Mouse (Mus musculus) mesoderm, embryonic 11.5 days (tissue): ENCODE measurements at regions not wholly inside any gene's neighbourhood (a gene's known extent, or its start where the extent isn't known, plus 50 kb on each side); places are given as distances from the start of the nearest gene placed in this dataset.
"Not testable (repeated sequence)": the region's sequence is repeated elsewhere in the genome, so short reads cannot be mapped to it uniquely, and the experiment has no call there.

Source experiments
- DNase-seq: peaks from one replicate; pipeline ENCODE4 v3.0.0-alpha.2; 2012; ENCODE audit warnings: low read depth, low spot score

DNA sequence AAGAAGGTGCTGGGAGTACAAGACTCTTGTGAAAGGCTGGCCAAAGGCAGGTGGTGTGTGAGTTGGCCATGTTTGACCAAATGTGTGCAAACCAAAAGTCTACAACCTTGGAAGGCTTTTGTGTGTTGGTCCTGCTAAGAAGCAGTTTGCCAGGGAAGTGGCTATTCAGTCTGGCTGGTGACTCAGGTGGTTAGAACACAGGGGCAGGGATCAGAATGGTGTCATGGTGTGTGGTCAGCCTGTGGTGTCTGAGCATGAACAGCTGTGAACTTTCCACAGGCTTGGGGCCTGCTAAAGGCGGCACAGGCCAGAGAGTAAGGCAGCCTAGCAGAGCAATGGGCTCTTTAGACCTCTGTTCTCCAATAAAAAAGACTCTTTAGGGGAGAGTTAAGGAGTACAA is 171.6 kb upstream of the Klf14 start:
- no peak for DNase-seq

- no peak for DNase-seq
Measured at GRCm38 (mm10) chr6:31131716-31132115, 172.8 kb upstream of the Klf14 start.

DNA sequence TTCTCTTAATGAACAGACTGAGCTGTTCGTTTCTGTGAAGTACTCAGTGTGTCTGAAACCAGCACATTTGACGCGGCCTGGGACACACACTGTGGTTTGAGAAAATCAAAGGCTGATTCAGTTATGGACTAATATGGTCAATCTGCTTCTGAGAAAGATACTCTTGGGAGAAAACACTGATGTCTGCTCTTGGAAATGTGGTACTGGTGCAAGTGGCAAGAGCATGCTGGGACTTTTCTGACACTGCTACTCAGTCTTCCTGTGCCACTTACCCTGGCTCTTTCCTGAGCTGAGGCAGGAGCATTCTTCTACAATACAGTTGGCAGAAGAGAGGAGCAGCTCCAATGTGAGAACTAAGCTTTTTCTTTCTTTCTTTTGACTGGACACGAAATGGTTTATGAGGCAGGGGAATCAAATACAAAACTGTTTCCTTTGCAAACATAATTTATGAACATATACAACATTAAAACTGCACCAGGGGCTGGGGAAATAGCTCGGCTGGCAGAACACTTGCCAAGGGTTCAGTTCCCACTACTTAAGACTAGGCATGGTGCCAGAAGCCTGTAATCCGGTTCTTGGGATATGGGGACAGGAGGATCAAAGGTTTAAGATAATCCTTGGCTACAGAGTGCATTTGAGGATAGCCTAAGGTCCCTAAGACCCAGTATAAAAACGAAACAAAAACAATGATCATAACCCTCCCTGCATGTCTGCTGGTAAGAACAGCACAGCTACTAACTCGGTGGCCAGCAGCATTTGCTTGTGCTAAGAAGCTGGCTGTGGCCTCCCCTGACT is 173.7 kb upstream of the Klf14 start:
- DNase-seq = no peak

- no peak for DNase-seq
Measured at GRCm38 (mm10) chr6:31133896-31134735, 175.2 kb upstream of the Klf14 start.

DNA sequence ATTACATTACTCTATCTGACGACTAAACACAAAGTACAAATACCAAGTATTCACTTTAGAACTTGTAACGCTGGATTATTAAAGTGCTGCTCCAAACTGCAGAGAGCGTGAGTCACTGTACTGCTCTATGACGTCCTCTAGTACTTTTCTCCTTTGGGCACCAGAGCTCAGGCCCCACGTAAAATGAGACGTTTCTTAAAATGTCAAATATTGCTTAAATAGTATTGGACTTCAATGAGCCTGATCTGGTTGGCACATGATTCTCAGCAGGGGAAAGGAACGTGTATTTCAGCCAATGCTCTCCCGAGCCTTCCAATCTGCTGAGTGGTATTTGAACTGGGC is 175.8 kb upstream of the Klf14 start:
- no peak for DNase-seq

- DNase-seq = no peak
Measured at GRCm38 (mm10) chr6:31135580-31135979, 176.7 kb upstream of the Klf14 start.

- DNase-seq = peak; percentile 41
Measured at GRCm38 (mm10) chr6:31136895-31137294, 178.0 kb upstream of the Klf14 start.

DNA sequence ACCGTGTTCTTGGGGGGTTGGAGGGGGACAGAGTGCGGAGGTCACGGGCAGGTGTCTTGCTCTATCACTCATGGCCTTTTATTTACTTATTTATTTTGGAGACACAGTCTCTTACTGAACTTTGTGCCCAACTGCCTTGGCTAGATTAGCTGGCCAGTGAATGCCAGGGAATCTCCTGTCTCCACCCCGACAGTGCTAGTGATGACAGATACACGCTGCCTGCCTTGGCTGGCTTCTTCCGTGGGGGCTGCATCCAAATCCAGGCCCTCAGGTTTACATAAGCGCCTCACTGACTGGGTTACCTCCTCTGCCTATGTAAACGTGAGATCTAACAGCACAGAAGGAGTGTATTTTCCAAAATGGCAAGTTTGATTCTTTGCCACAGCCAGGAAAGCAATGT is 178.5 kb upstream of the Klf14 start:
- no peak for DNase-seq

DNA sequence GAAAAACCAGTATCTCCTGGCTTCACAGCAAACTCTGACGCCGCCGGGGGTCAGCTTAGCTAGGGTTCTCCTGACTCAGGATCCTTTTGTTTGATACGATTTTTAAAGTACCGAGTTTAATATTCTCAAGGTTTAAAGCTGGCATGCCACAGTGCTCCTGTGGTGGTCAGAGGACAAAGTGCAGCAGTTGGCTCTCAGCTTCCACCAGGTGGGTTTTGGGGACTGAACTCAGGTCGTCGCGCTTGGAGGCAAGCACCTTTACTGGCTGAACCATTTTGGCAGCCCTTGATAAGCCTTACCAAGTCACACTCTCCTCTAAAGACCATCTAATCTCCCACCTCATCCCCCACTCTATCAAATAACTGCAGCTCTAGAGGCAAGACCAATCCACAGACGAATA is 181.1 kb upstream of the Klf14 start:
- no peak for DNase-seq

DNA sequence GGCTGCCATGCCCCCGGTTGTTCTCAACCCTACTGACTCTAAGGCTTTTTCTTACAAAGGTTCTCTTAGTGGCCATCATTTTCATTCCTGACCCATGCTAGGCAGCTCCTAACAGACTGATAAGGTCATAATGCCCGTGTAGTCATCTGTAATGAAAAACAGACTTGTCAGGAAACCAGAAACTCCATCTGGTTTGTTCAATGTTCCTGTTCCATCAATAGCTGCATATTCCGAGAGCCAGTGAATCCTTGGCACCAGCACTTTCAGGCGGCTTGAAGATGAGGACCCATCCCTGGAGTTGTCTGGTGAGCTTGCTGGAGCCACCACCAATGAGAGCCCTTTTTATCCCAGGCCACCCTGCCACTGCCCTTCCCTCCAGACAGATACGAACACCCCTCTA is 181.7 kb upstream of the Klf14 start:
- no peak for DNase-seq

- DNase-seq = no peak
Measured at GRCm38 (mm10) chr6:31141486-31141885, 182.6 kb upstream of the Klf14 start.

DNA sequence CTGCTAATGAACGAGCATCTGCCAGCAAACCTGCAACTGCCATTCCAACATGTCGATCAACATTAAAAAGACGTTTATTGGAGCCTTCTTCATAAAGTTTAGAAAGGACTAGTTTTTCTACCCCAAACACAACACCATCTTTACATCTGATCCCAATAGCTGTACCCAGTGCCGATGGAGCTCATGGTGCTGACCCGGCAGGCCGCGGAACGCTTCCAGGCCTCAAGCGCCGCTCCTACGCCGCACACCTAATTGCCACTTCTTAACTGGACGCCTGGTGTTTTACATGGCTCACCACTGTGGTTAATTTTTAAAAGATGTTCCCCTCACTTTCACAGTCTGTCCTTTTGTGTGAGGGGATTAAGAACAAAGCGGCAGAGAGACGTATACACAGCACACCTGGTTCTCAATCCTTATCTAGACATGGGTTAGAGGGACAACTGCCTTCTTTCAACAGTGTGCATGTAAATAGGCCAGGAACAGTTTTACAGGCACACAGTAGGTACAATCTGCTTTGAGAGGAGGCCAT is 183.7 kb upstream of the Klf14 start:
- not testable (repeated sequence) for DNase-seq

GRCm38 (mm10) chr6:31145687-31146086 is 186.8 kb upstream of the Klf14 start:
- DNase-seq = no peak

DNA sequence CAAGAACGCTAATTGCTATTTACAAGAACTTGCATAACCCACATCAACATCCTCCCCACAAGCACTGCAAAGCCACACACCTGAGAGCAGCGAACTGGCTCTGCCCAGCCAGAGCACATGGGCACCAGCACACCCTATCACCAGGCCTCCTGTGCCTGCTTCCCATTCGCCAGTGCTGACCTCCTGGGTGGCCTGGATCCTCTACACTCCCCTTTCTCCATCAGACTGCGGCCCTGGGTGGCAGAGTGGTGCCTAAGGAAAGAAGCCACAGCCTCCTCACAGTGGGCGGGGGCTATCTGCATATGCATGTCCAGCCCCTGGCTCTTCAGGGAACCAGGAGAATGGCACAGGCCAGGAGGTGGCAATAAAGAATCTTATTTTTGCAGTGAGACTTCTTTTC is 187.9 kb upstream of the Klf14 start:
- no peak for DNase-seq

DNA sequence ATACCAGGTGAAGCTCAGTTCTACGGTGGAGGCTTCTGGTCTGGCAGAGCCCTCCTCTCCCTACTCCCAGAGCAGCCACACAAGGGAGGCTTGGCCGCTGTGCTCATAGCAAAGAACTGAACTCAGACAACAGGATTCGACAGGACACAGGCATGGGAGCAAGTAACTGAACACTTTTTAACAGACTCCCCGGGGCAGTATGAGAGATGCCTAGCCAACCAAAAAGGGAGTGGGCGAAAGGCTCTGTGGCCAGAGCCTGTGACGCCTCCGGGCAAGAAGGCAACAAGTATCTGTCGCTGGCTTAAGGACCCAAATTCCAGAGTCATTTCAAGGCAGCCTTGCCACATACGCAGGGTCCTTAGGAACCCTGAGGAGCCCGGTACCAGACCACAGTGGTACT is 188.8 kb upstream of the Klf14 start:
- no peak for DNase-seq

GRCm38 (mm10) chr6:31148311-31148856 is 189.5 kb upstream of the Klf14 start:
- DNase-seq = no peak

DNA sequence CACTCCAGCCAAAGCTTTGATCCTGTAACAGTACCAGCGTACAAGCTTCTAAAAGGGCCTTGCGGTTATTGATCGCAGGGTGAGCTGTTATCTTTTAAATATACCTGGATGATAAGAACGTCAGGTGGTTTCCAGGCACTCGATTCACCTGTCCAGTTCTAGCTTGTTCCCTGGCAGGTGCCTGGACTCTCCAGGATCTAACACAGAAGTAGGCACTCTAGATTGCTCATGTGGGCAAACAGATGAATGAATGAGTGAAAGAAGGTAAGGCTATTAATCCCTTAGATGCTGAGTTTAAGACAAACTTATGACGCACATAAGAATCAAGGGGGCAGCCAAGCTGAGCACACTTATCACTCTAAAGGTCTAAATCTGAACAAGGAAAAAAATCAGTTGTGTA is 190.3 kb upstream of the Klf14 start:
- no peak for DNase-seq

- DNase-seq = no peak
Measured at GRCm38 (mm10) chr6:31150416-31150815, 191.5 kb upstream of the Klf14 start.

- peak; percentile 21 for DNase-seq
Measured at GRCm38 (mm10) chr6:31155857-31156256, 197.0 kb upstream of the Klf14 start.

DNA sequence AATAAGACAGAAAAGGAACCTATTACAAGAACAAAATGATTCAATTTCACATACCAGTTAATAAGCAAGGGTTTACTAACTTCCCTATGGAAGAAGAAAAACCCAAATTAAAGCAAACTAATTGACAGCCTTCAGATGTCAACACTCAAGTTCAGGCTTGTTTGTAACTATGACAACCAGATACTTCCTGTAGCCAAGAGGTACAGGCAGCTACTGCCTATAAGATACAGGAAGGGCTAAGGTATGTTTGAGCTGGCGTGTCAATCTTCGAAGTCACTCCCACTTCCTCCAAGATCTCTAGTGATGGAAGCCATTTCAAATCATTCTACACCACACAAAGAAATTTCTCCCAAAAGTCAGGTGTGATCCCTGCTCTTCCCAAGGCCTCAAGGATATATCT is 198.1 kb upstream of the Klf14 start:
- no peak for DNase-seq

DNA sequence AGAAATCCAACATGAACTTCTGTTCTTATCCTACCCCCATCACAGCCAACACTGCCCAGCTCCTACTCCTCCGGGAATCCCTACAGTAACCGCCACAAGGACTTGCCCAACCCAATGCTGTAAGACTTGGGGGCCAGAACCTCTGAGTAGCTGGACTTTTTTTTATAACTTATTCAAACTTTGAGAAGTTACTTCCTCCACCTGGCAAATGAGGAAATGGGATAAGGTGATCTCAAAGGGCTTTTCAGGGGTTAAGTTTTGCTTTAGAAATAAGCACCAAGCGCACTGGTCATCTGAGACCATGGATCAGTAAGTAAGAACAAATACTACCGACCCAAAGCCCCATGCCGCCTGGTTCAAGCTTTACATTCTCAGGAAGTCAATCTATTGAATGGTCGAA is 198.6 kb upstream of the Klf14 start:
- no peak for DNase-seq

DNA sequence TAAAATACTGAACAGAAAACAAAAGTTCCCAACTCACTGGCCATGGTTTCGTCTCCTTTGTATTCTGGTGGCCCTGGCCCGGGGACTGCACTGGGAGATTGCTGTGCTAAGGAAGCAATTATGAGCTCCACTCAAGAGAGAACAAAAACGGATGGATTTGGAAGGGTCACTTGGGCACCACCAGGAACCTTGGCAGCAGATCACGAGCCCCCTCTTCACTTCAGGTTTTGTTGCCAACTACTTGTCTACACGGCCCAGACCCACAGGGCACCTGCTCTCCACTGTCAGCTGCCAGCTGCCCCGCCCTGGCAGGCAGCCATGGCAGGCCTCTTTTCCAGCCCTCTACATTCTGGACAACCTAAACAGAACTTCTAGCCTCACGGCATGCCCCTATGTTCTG is 199.8 kb upstream of the Klf14 start:
- DNase-seq = no peak

DNA sequence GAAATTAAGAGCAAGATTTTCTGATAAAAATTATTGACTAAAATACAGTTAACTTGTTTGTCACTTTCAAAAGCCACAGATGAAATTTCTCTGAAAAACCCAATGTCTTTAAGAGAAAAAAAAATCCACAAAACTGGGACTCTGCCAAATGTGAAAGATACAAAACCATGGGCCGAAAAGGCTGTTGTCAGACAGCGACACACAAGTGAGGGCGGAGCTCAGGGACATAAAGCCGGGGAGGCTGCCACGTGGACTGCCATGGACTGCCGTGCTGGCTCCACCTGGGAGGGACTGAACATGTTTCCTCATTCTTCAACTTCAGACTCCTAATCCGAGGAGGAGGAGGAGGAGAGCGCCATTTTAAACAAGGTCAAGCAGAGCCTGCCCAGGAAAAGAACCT is 200.4 kb upstream of the Klf14 start:
- DNase-seq = no peak
